Mouse (Mus musculus): ENCODE measurements around the gene Fance.
"Not testable (repeated sequence)": the region's sequence is repeated elsewhere in the genome, so short reads cannot be mapped to it uniquely, and the experiment has no call there.

Fance gene

DNA sequence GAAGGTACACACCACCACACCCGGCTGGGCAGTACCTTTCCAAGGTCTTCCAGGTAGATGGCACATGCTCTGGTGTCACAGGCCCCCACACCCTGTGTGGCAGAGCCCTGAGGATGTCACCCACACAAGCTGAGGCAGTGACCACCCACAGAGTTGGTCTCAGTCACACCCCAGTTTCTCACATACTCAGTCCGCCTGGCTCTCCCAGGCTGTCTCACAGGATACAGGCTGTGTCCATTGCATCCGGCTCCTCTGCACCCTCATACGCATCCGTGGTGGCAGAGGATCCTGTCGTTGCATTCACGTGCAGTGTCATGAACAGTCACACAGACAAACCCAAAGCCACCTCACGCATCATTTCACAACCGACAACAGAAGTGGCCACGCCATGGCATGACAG lies 34.0 kb downstream of the Fance start:
- in situ Hi-C loops (cut with MboI; ENCODE audit: low sequenced_read_pairs) = no loop called here

DNA sequence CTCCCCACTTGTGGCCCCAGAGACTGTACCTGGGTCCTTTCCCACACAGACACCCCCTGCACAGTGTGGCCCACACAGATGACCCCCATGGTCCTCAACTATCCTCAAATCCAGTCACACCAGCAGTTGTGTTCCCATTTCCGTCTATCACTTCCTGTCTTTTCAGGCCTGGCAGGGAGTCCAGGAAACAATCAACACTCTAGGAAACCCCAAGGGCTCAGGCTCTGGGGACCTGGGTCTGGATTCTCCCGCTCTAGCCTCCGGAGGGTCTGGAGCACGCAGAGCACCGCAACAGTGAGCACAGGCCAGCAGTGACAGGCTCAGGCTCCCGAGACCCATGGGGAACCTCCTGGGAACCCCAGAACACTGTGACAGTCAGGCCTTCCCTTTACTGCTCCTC lies 34.9 kb downstream of the Fance start:
- in situ Hi-C loops (cut with MboI; ENCODE audit: low sequenced_read_pairs) = no loop called here

DNA sequence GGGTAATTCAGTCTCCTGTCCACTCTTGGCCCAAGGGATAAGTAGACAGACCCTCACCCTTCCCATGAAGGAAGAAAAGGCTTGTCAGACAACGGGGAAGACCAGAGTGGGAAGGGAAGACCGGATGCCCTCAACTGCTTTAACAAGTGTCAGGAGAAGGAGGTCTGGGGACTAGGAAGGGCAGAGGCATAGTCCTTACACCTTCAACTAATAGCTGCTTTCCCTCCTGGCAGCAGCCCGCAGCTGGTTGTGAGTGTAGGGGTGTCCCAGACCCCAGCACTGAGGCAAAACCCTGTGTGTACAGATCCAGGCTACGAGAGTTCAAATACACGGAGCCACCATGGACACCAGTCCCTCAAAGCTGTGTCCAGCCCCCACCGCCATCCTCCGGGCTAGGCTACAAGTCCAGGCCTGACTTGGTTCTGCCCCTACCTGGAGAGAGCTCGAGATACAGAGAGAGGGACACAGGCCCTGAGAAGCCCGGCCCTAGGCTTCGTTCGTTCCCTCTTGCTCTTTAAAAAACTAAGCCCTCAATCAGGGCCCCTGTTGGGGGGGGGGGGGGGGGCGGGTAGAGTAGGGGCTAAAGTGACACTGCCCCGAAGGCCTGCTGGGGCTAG lies 36.1 kb downstream of the Fance start:
- in situ Hi-C loops (cut with MboI; ENCODE audit: low sequenced_read_pairs) = no loop called here

DNA sequence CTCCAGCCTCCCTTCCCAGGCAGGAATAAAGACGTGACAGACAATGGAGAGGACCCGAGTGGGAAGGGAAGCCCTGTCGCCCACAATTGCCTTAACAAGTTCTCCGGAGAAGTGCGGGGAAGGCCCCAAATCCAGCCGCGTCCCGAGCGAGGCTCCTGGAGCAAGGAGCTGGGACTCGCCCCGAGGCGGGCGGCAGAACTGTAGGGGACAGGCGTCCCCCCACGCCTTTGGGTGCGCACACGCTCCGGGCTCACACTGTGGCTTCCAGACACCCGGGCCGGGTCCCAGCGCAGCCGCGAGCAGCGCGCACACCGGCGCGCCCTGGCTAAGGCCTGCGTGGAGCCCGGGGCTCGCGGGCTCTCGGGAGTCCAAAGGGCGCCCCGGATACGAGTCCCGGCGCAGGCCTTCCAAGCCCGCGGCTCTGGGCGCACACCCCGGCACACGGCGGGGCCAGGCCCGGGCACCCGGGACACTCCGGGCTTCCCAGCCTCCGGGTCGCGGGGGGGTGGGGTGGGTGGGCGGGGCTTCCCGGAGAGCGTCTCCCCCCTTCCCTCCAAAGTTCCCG lies 36.7 kb downstream of the Fance start:
- in situ Hi-C loops (cut with MboI; ENCODE audit: low sequenced_read_pairs) = no loop called here

DNA sequence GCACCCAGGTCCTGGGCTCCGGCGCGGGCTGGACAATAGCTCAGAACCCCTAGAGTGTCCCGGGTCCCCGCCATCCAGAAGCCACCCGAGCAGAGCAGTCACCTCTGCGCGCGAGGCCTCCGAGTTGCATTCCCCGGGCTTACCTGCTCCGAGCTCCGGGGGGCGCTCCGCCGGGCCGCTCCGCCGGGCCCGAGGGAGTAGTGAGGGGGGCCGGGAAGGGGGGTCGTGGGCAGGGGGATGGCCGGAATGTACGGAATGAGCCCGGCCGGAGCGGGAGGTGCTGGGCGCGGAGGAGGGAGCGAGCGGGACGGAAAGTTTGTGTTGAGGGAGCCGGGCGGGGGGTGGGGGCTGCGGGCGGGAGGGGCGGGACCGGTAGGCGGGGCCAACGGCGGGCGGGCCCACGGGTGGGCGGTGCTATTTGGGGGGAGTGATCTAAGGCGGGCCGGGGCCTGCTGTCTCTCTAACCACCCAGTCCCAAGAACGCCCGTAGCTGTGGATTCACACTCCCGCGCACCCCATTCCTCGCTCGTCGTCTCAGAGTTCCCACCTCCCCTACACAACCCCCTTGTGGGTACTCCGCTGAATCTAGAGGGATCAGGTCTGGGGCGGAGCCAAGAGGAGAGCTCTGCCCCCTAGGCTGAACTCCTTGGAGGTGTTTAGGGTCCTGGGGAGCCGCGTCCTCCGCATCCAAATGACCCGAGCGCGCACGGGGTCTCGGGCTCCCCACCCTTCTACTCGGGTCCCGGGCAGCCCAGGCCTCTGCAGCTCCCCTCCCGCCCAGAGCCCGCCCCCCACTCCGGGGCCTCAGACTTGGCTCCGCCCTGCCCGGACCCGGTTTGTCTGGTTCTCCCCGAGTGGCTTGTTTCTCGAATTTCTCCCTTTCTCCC lies 37.4 kb downstream of the Fance start, which contains the start of gene Tead3:
Gene Tead3, minus strand, starts transcription at position 352 of the 887 bp plus-strand sequence.
- in situ Hi-C loops (cut with MboI; ENCODE audit: low sequenced_read_pairs) = no loop called here

DNA sequence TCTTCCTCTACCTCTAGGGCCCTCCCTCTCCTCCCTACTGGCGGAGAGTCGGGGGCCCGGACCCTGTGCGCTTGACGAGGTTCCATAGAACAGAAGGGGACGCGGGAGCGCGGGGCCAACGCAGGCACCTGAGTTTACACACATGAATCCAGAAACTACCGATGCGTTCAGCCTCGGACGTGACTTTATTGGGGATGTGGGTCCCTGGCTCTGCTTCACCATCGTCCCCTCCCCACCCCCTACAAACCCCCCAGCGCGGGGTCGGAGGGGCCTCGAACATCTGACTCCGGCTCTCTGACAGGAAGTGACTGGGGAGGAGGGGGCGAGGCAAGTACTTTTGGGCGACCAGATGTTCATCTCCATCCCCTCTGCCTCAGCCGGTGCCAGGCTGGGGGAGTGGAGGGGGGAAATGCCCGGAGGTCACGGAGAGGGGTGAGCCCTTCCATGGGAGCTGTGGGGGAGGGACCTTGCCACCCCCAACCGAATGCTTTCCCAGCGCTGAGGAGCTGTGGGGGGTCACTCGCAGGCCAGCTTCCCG lies 38.1 kb downstream of the Fance start:
- in situ Hi-C loops (cut with MboI; ENCODE audit: low sequenced_read_pairs) = no loop called here

DNA sequence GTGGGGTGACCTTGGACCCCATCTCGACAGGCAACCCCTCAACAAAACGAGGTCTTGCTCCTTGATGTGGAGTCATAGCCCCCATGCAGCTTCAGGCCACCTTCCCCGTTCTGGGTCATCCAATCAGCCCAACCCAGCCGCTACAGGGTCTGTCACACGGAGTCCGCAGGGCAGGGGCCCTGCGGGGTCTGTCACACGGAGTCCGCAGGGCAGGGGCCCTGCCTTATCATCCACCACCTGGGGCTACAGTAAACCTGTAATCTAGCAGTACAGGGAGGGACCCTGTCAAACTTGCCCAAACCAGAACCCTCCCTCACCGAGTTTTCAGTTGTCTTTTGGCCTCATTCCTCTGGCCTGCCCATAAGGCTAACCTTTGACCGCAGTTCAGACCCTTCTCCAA lies 38.7 kb downstream of the Fance start:
- in situ Hi-C loops (cut with MboI; ENCODE audit: low sequenced_read_pairs) = no loop called here

DNA sequence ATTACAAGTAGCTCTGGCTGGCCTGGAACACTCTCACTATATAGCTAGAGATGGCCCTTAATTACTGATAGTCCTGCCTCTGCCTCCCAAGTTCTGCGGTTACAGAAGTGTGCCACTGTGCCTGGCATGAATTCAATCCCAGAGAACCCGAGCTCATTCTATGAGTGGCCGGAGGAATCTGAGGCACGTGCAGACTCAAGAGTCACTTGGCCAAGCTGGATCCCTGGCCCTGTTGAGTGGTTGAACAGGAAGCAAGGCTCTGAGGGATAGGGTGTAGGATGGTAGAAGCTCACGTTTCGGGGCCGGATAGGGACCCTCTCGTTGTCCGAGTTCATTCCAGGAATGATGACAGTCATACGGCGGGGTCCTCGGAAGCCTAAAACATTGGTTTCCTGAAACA lies 42.6 kb downstream of the Fance start:
- in situ Hi-C loops (cut with MboI; ENCODE audit: low sequenced_read_pairs) = no loop called here

DNA sequence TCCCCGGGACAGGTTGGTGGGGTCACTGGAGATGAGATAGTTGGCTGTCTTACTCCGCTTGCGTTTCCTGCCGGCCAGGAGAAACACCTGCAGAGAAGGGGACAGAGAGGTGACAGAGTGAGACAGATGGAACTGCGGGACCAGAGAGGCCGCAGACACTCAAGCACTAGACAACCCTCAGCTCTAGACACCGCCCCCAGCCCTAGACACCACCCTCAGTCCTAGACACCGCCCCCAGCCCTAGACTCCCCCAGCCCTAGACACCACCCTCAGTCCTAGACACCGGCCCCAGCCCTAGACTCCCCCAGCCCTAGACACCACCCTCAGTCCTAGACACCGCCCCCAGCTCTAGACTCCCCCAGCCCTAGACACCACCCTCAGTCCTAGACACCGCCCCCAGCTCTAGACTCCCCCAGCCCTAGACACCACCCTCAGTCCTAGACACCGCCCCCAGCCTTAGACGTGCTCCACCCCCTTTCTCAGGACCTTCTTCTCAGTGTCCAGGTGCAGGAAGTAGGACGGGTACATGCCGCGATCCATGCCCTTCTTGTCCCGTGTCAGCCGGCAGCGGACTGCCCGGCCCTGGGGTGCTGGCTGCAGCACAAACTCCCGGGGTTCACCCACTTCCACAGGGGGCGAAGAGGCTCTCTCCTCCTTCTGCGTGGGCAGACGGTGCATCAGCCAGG lies 45.4 kb downstream of the Fance start:
- in situ Hi-C loops (cut with MboI; ENCODE audit: low sequenced_read_pairs) = not testable (repeated sequence)

DNA sequence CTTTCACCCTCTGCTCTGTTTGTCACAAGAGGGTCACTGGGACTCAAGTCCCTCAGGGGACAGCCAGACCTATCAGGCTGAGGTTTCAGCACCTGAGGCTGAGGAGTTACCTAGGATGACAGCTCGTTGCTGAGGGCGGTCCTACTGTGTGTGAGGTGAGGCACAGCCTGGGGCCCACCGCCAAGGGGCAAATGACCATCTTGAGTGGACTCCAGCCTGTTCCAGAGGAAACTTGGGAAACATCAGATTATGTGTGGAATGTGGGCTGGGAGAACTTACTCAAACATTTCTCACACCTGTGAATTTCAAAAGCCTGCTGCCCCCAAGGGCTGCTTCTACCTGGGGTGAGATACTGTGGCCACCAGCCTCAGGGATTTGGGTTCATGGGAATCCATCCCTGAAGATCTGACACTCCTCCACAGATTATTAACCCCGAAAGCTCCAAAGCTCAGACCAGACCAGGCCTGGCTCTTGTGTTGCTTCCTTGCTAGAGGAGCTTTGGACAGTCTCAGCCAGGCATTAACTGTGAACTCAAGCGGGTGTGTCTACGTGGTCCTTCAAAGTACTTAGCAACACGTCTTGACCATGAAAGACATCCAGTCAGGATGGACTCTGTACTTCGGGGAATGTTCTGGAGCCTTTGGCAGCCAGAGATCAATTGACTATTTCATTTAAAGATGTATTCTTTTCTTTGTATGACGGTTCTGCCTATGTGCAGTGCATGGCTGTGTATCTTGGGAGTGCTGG lies 47.4 kb downstream of the Fance start:
- in situ Hi-C loops (cut with MboI; ENCODE audit: low sequenced_read_pairs) = no loop called here

DNA sequence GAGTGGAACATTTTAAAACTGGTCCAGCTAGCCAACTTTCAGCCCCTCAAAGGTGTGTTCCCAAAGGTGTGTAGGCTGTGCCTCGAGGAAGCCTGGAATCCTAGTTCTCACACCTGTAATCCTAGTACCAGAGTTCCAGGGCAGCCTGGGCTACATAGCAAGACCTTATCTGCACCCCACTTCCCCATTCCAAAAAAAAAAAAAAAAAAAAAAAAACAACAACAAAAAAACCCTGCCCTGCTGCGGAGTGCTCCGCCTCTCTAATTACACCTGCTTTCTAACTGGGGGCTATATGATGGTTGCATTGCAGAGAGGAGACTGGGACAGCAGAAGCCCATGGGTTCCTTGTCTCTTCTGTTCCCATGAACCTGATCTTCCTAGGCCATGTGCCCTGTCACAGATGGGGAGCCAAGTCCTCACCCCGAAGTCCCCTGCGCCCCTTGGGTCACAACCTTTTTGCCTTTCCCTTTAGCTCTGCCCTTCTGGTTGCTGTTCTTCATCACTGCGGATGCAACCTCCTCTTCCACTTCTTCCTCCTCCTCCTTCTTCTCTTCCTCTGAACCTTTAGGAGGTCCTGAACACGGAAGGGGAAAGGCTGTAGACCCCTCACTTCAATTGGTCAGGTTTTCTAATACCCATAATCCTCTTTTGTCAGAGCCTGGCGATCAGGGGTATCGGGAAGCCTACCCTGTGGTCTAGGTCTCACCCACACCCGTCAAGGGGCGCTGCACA lies 48.8 kb downstream of the Fance start:
- in situ Hi-C loops (cut with MboI; ENCODE audit: low sequenced_read_pairs) = no loop called here

DNA sequence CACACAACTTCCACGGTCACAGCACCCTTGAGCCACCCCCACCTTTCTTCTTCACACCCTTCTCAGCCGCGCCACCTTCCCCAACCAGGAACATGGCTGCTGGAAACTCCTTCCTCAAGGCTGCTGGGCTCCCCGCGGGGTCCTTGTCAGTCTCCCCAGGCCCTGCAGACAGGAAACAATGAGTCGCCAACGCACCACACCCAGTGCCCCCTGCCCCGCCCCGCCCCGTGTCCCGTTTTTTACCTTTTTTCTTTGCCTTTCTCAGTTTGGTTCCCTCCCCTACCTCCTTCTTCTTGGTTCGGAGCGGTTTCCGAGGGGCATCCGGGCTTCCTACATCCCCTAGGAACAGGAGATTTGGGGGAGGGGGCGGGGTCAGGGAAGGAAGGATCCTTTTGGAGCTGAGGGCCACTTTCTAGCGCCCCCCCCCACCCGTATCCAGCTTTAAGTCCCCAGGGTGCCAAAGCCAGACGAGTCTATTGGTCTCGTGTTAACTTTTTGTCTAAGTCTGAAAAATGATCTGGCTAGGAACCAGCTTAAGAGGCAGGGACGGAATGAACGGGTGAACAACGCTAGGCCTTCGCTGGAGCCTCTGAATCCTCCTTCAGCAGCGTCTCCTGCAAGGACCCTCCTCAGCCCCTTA lies 49.5 kb downstream of the Fance start:
- in situ Hi-C loops (cut with MboI; ENCODE audit: low sequenced_read_pairs) = no loop called here

DNA sequence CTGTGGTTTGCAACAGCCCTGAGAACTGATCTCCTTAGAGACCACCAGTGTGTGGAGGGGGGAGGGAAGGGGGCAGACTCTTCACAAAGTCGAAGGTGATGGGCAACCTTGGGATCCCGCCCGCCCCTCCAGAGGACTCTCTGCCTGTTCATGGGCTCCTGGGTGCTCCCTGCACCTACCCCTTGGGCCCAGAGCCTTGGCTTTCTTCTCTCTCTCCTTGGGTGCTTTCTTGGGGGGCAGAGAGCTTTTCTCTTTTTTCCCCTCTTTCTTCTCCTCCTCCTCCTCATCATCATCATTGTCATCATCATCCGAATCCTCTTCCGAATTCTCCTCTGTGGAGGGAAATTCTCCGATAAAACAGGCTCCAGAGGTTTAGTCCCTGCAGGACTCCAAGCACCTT lies 50.2 kb downstream of the Fance start:
- in situ Hi-C loops (cut with MboI; ENCODE audit: low sequenced_read_pairs) = no loop called here

DNA sequence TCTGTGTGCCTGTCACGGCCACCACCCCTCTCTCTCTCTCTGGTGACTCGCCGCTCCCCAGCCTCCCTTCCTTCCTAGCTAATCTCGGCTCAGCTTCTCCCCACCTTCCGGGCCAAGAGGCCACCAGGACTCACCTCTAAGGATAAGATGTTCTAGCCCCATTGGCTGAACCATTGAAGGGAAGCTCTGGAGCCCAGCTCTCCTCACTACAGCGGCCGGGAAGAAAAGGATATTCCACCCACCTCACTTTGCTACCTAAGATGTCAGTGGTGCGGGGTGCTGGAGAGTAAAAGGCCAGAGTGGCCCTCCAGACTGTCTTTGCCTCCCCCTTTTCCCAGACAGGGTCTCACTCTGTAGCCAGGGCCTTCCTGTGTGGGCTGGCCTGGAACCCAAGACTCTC lies 51.8 kb downstream of the Fance start, which contains the start of gene Tulp1:
Gene Tulp1, minus strand, starts transcription at position 101 of the 400 bp plus-strand sequence.
- in situ Hi-C loops (cut with MboI; ENCODE audit: low sequenced_read_pairs) = no loop called here

DNA sequence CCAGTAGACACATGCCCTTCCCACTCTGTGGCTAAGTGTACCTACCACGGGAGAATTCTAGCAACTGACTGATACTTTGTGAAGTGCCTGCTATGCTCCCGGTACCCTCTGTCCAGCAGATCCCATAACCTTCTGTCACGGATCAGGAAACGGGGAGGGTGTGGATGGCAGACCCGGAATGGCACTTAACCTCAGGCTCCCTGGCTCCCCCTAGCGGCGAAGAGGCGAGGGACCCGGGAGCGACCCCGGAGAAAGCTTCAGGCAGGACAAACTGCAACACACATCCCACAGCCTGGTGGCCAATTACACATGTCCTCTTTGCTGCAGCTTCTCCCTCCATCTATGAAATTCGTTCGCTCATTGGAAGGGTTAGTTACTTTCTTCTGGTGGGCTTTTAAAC lies 55.1 kb downstream of the Fance start:
- in situ Hi-C loops (cut with MboI; ENCODE audit: low sequenced_read_pairs) = no loop called here

DNA sequence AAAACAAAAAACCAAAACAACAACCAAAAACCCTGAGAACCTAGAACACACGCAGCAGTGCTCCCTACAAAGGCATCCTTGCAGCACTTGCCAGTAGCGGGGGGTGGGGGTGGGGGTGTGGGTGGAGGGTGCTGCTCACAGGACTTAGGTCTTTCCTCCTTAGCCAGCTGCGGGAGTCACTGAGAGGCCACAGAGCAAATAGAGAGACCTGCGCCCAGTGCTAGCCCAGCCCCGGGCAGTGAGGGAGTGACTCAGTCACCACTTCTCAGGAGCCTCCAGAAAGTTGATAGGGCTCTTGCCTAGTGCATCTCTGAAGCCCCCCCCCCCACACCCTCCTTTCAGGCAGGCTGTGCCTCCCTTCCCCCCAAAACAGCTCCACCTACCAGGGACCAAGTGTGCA lies 55.7 kb downstream of the Fance start:
- in situ Hi-C loops (cut with MboI; ENCODE audit: low sequenced_read_pairs) = no loop called here

DNA sequence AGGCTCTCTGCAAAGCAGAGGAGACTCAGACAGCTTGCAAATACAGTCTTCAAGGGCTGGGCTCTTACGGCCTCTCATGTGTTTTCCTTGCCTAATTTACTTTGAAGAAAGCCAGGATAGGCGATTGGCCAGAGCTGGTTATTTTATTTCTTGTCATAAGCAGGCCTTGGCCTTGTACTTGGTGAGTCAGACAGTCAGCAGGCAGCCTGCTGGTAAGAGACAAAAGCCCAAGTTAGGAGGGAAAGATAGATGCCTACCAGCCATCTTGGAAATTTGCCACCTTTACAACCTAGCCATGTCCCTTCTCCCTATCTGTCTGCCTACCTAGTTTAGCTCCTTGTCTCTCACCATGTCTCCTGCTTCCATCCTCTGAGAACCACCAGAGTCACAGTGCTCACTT lies 58.0 kb downstream of the Fance start:
- in situ Hi-C loops (cut with MboI; ENCODE audit: low sequenced_read_pairs) = no loop called here

DNA sequence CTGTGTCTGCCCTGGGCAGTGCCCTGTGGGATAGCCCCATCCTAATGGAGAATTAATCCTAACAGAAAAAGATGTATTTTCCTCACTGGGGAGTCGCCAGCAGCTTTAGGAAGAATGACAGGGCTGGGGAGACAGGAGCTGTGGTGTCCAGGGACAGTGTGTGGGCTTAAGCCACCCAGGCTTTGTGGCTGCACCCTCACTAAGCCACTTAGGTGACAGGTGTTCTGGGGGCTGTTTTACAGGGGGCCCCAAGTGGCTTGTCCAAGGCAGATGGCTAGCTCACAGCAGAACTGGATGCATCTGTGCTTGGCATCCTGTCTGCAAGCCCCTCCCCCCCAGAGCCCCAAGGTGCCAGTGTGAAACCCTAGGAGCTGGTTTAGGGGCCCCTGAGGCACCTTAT lies 58.6 kb downstream of the Fance start:
- in situ Hi-C loops (cut with MboI; ENCODE audit: low sequenced_read_pairs) = no loop called here

DNA sequence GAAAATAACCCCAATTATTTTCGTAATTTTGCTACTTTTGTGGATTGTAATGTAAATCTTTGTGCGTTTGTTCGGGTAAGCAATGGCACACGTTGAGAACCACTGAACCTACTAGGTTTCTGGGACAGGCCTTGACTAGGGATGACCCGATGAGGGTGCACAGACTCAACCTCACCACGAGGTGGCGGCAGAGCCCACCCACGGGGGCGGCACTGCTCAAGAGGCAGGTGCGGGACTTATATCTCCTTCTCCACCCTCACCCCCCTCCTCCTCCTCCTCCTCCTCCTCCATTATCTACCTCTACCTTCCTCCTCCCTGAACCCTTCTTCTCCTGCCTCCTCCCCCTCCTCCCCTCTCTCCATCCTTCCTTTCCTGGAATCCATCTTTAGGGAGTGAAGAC lies 60.5 kb downstream of the Fance start:
- in situ Hi-C loops (cut with MboI; ENCODE audit: low sequenced_read_pairs) = no loop called here
